Mouse (Mus musculus) G1E (cell line): ENCODE results near the gene Phldb3.

ENCODE experiments used
- CTCF ChIP-seq: IDR thresholded peaks from 2 replicates; pipeline ENCODE4 v1.5.1; 2012; ENCODE audit warnings: low read depth, low read length, inconsistent platforms, mixed read lengths
- TAL1 ChIP-seq: conservative IDR thresholded peaks from 2 replicates; pipeline ENCODE4 v1.6.1; 2012; ENCODE audit warnings: low read depth, low read length, inconsistent platforms, mixed read lengths

GRCm38 (mm10) chr7:24644492-24644891 is 33.9 kb downstream of the Phldb3 start:
- TF ChIP-seq CTCF (no peak), TAL1 (no peak)
